Mouse (Mus musculus): ENCODE results near the gene Nhlrc4.

Gene Nhlrc4

GRCm38 (mm10) chr17:25944366-25945163 lies at the start of gene Nhlrc4, which contains the start of gene Pigq:
Gene Nhlrc4 (minus strand): TSS chr17:25944961.
Gene Pigq (minus strand): TSS chr17:25944936.
- no peak for DNase-seq (ENCODE audit: low read depth, low spot score)

DNA sequence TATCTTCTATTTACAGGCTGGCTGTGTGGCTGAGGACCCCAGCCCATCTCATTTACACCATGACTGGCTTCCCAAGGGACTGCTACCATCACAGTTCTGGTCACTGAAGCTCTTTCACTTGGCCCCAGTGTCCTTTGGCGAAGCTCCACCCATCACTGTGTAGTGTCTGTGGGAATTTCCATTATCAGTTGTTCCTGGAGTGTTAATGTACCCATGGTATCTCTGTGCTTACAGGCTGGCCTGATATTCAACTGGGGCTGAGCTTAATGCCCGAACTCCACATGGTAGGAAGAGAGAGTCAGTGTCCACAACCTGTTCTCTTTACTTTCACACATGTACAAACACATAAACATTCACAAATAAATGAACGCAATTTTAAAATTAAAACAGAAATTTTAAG lies 48.7 kb upstream of the Nhlrc4 start:
- DNase-seq (ENCODE audit: low read depth, low spot score): no peak

DNA sequence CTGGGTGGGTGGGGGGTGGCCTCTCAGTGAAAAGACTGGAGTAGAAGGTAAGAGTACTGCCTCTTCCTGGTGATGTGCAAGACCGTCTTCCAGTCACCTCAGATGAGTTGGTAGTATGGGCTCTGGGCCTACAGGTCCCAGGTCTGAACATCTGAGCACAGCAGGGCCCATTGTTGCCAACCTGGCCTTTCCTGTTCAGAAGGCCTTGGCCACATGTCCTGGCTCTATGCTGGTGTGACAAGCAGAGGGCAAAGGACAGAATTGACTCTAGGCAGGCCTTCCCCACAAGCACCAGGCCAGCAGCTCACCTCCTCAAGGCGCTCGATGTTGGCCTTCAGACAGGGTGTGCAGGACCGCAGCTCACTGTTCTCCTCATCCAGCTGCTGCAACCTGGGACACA lies 47.5 kb upstream of the Nhlrc4 start:
- no peak for DNase-seq (ENCODE audit: low read depth, low spot score)

- DNase-seq (ENCODE audit: low read depth, low spot score): no peak
Measured at GRCm38 (mm10) chr17:25990331-25990730, 45.6 kb upstream of the Nhlrc4 start.

DNA sequence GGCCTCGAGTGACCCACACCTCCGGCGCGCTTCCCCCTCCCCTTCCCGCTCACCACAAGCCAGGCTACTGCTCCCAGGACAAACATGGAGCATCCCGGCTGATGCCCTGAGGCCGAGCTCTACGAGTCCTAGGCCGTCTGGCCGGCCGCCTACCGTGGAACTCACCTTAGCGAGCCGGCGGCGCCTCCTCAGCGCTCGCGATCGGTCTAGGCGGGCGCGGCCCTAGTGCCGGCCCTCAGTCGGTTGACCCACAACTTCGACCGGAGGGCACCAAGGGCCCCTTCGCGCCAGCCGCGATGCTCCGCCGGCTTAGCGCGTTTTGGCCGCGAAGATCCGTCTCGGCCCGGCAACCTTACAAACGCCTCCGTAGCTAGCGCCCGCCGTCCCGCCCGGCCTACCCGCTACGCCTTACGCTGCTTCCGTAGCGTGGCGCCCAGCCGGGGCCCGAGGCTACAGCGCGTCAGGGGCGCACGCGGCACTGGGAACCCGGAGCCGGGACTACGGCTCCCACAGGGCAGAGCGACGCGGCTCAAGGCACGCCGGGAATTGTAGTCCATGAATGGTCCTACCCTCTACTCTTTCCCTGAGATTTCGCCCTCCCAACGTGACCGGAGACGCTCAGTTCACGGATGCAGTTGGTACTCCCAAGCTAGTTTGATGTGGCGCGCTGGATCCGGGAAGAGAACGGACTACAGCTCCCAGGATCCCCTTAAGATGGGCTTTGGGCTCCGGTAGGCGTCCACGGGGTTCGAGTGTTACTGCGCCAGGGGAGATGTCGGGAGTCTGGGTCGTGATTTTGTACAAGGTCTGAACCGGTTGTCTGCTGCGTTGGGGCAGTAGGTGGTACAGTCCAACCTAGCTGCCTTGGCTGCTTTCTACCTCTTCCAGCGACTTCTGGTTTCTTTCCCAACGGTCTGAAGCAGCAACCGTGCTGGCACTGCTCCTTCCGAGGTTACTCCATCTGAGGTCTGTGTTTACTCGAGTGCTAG lies 40.8 kb upstream of the Nhlrc4 start, which contains the start of gene Capn15:
TSS of gene Capn15 (minus strand) at position 491 of the 989 bp plus-strand sequence.
- DNase-seq (ENCODE audit: low read depth, low spot score): peak; percentile 95

- DNase-seq (ENCODE audit: low read depth, low spot score): peak; percentile 41
Measured at GRCm38 (mm10) chr17:25984556-25985305, 40.0 kb upstream of the Nhlrc4 start.

GRCm38 (mm10) chr17:25984066-25984465 lies 39.3 kb upstream of the Nhlrc4 start:
- DNase-seq (ENCODE audit: low read depth, low spot score): no peak

DNA sequence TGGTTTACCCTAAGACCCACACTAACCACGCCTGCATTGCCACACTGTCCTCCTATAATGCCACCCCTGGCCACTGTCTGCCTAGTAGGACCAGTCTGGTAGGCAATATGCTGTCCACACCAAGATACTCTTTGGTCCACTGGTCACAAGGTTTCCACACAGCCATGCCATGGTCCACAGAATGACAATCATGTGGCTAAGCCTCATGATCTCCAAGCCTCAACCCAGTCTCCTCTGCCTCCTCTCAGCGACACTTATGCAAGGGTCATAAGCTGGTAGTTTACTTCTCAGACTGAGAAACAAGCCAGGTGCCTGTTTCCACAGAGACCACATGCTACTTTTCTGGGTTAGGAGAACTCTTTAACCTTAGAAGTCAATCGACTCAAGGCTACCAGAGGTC lies 38.2 kb upstream of the Nhlrc4 start:
- no peak for DNase-seq (ENCODE audit: low read depth, low spot score)

- no peak for DNase-seq (ENCODE audit: low read depth, low spot score)
Measured at GRCm38 (mm10) chr17:25980854-25981253, 36.1 kb upstream of the Nhlrc4 start.

GRCm38 (mm10) chr17:25979829-25980738 lies 35.3 kb upstream of the Nhlrc4 start:
- no peak for DNase-seq (ENCODE audit: low read depth, low spot score)

DNA sequence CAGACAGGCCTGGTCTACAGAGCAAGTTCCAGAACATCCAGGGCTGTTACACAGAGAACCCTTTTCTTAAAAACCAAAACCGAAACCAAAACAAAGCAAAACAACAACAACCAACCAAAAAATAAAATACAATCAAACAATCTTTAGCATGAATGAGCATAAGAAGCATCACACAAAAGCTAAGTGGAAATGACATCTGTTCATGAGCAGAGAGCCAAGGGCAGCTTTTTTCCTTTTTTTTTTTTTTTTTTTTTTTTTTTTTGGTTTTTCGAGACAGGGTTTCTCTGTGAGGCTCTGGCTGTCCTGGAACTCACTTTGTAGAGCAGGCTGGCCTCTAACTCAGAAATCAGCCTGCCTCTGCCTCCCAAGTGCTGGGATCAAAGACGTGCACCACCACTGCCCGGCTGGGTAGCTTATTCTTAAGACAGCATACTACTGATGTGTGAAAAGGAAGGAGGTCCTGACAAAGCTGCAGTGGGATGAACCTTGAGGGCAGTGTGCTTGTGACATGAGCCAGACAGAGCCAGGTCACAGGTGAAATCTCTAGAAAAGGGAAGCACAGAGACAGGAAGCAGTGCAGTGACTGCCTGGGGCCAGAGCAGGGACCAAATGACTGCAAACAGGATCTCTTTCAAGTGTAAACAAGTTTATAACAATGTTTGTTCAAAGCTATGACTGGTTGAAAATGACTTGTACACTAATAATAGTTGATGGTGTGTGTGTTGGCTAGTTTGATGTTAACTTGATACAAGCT lies 26.4 kb upstream of the Nhlrc4 start:
- peak; percentile 84 for DNase-seq (ENCODE audit: low read depth, low spot score)

- DNase-seq (ENCODE audit: low read depth, low spot score): peak; percentile 28
Measured at GRCm38 (mm10) chr17:25970448-25970847, 25.7 kb upstream of the Nhlrc4 start.

GRCm38 (mm10) chr17:25968176-25968575 lies 23.4 kb upstream of the Nhlrc4 start:
- no peak for DNase-seq (ENCODE audit: low read depth, low spot score)

DNA sequence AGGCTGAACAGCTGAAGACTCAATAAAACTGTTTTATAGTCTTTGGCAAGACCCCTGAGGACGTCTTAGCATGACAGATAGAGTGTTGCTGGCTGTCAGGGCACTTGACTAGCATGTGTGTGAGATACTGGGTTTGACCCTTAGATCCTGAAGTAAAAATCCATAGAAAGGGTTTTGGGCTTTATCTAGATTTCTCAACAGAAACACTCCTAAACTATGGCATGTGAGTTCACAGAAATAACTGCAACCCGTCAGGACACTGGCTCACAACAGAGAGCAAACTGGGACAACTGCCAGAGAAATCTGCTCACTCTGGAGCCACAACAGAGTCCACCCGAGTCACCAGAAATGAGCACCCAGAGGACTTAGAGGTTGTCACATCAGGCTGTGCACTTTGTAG lies 22.9 kb upstream of the Nhlrc4 start:
- DNase-seq (ENCODE audit: low read depth, low spot score): no peak

DNA sequence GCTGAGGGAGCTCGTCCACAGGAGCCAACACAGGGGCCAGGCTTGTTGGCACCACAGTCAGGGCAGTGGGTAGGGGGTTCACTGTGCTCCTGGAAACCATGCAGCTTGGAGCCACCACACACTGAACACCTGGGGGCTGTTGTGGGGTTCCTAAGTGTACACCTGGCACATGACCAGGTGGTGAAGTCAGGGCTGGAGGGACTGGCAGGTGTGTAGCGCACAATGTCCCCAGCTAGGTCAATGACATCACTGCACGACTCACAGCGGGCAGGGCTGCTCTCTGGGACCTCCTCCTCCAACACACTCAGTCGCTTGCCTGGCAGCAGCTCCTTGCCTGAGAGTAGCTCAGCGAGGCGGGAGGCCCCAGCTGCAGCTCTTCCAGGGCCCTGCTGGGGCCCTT lies 19.5 kb upstream of the Nhlrc4 start:
- DNase-seq (ENCODE audit: low read depth, low spot score): no peak

DNA sequence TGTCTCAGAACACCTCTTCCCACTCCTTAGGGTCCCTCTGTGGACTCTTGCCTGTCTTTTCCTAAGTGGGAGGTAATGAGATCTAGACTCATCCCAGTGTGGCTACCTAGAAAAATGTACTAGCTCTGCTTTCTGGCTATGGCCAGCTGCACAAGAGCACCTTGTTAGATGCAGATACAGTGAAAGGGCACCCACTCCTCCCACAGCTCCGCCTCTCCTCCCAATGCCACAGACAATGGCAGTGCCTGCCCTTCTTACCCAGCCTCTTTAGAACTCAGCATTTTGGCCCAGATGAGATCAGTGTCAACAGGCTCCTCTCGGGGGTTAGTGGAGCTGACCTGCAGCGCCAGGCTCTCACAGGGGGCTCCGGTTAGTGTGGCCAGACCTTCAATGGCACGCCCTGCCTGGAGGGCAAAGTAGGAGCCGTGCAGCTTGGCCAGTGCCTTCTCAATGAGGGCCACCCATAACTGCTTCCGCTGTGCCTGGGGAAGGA lies 17.7 kb upstream of the Nhlrc4 start:
- no peak for DNase-seq (ENCODE audit: low read depth, low spot score)

DNA sequence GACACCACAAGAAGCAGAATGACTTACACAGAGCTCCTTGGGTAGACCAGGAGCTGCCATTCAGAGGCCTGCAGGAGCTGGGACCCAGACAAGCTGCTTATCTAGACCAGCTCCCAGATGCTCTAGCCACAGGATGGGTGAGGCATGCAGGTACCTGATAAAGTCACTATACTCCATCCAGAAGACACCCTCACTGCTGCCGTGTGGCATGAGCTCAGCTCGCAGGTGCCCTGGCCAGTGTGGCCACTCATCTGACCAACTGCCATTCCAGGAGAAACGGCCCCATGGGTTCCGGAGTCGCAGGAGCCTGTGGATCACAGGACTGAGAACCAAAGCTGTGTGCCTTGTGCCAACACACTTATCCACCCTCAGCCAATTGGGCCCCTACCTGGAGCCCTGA lies 16.8 kb upstream of the Nhlrc4 start:
- no peak for DNase-seq (ENCODE audit: low read depth, low spot score)

DNA sequence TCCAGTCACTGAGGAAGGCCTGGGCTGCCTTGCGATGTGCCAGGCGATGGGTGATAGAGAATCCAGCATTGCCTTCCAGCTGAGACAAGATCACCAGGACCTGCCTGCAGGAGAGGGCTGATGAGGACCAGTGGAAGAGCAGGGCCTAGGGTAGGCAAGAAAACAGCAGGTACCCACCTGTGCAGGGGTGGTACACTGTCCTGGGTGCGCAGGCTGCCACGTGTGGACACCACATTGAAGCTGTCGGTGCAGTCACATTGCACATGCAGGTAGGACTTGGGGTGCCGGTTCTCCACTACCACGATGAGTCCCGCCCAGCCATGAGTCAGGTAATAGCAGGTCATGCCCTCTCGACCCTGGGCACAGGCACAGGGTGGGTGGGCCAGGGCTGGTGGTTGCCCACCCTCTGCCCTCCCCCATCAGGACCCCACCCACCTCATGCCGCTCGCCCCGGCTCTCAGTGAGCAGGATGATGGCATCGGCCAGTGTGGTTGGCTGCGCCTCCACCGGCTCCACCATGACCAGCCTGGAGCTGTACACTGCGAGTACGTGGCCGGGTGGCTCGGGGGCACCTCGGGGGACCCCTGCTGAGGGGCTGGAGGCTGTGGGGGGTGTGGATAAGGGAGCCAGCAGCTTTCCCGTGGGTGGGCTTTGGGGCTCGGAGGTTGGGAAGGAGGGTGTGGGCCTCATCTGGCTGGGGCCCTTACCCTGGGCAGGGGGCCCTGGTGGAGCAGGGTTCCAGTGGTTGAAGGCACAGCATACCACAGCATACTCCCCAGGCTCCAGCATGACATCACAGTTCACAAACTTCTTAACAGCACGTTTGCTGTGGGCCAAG lies 15.1 kb upstream of the Nhlrc4 start:
- DNase-seq (ENCODE audit: low read depth, low spot score): no peak
